Mouse (Mus musculus) MEL (cell line): ENCODE results near the gene Gpbar1. TPM values are rescaled to one million over a fixed set of nuclear protein-coding genes. Genes with fewer than 3 reads are reported as not detected.

Source experiments
- DNase-seq: peaks from one replicate; pipeline ENCODE4 v3.0.0; 2011; ENCODE audit warnings: low read depth, low spot score
- H3K27ac ChIP-seq: 2 replicates; pipeline ENCODE4 v1.5.1; 2012; ENCODE audit warnings: low read depth, mild to moderate bottlenecking, control low read depth, low read length, moderate library complexity; ENCODE audit not compliant: control insufficient read depth
- H3K27me3 ChIP-seq, 2 experiments: fragments of 150-350 bp in 1 of 2; sonication (generic) in 1 of 2; 2 replicates each; pipeline ENCODE4 v1.6.1; 2012; ENCODE audit warnings: low read length in 2 of 2, mild to moderate bottlenecking in 2 of 2, improper control_type of control experiment in 1 of 2, moderate library complexity in 1 of 2; ENCODE audit not compliant: insufficient read depth in 2 of 2, control insufficient read depth in 1 of 2
- H3K36me3 ChIP-seq, 2 experiments: 2 replicates each; pipeline ENCODE4 v1.6.1; 2012 to 2014; ENCODE audit warnings: low read length in 2 of 2, improper control_type of control experiment in 1 of 2, inconsistent platforms in 1 of 2, mild to moderate bottlenecking in 1 of 2; ENCODE audit not compliant: insufficient read depth in 2 of 2, control insufficient read depth in 1 of 2
- H3K4me1 ChIP-seq, 2 experiments: fragments of 150-350 bp in 1 of 2; sonication (generic) in 1 of 2; 2 replicates each; pipeline ENCODE4 v1.6.1; 2012; ENCODE audit warnings: low read length in 2 of 2, improper control_type of control experiment in 1 of 2, mild to moderate bottlenecking in 1 of 2; ENCODE audit not compliant: insufficient read depth in 2 of 2, control insufficient read depth in 1 of 2
- H3K4me3 ChIP-seq, 2 experiments: fragments of 150-350 bp in 1 of 2; sonication (generic) in 1 of 2; 2 replicates each; pipeline ENCODE4 v1.5.1; 2012; ENCODE audit warnings: low read depth in 2 of 2, low read length in 2 of 2, mild to moderate bottlenecking in 2 of 2, moderate library complexity in 2 of 2, control low read depth in 1 of 2, improper control_type of control experiment in 1 of 2; ENCODE audit not compliant: control insufficient read depth in 1 of 2, insufficient read depth in 1 of 2
- H3K79me2 ChIP-seq: 2 replicates; pipeline ENCODE4 v1.6.1; 2012; ENCODE audit warnings: mild to moderate bottlenecking, low read length, moderate library complexity; ENCODE audit not compliant: control insufficient read depth, poor library complexity, insufficient read depth
- H3K9ac ChIP-seq: 2 replicates; pipeline ENCODE4 v1.6.1; 2012; ENCODE audit warnings: low read depth, mild to moderate bottlenecking, control low read depth, low read length, moderate library complexity; ENCODE audit not compliant: control insufficient read depth, poor library complexity, severe bottlenecking
- H3K9me3 ChIP-seq: fragments of 150-350 bp; sonication (generic); replicated peaks from 2 replicates; pipeline ENCODE4 v1.6.1; 2012; ENCODE audit warnings: mild to moderate bottlenecking, low read length, improper control_type of control experiment, moderate library complexity; ENCODE audit not compliant: insufficient read depth
- BHLHE40 ChIP-seq: IDR thresholded peaks from 2 replicates; pipeline ENCODE4 v1.6.1; 2012; ENCODE audit warnings: low read depth, mild to moderate bottlenecking, inconsistent platforms, low read length, improper control_type of control experiment, borderline replicate concordance
- E2F4 ChIP-seq: IDR thresholded peaks from 2 replicates; pipeline ENCODE4 v1.6.1; 2011; ENCODE audit warnings: low read depth, low read length, improper control_type of control experiment, borderline replicate concordance
- ETS1 ChIP-seq: IDR thresholded peaks from 2 replicates; pipeline ENCODE4 v1.6.1; 2012; ENCODE audit warnings: low read depth, mild to moderate bottlenecking, inconsistent platforms, low read length, improper control_type of control experiment, moderate library complexity
- GABPA ChIP-seq: IDR thresholded peaks from 2 replicates; pipeline ENCODE4 v1.6.1; 2012; ENCODE audit warnings: low read depth, mild to moderate bottlenecking, inconsistent platforms, low read length, improper control_type of control experiment, moderate library complexity
- GATA1 ChIP-seq: IDR thresholded peaks from 2 replicates; pipeline ENCODE4 v1.6.1; 2011; ENCODE audit warnings: low read depth, low read length, improper control_type of control experiment
- HCFC1 ChIP-seq: IDR thresholded peaks from 2 replicates; pipeline ENCODE4 v1.6.1; 2012; ENCODE audit warnings: low read depth, mild to moderate bottlenecking, inconsistent platforms, low read length, improper control_type of control experiment, moderate library complexity
- KAT2A ChIP-seq: conservative IDR thresholded peaks from 2 replicates; pipeline ENCODE4 v1.6.1; 2012; ENCODE audit warnings: low read depth, low read length, improper control_type of control experiment, inconsistent platforms
- MAZ ChIP-seq: IDR thresholded peaks from 2 replicates; pipeline ENCODE4 v1.6.1; 2012; ENCODE audit warnings: low read depth, mild to moderate bottlenecking, inconsistent platforms, low read length, improper control_type of control experiment
- MEF2A ChIP-seq: IDR thresholded peaks from 2 replicates; pipeline ENCODE4 v1.6.1; 2014; ENCODE audit warnings: low read depth, mild to moderate bottlenecking, inconsistent platforms, low read length, improper control_type of control experiment; ENCODE audit not compliant: poor library complexity, insufficient replicate concordance, severe bottlenecking; ENCODE audit errors: extremely low read depth
- MYB ChIP-seq: IDR thresholded peaks from 2 replicates; pipeline ENCODE4 v1.6.1; 2011; ENCODE audit warnings: mild to moderate bottlenecking, low read depth, low read length, improper control_type of control experiment
- NELFE ChIP-seq: IDR thresholded peaks from 2 replicates; pipeline ENCODE4 v1.6.1; 2011; ENCODE audit warnings: low read depth, low read length, improper control_type of control experiment
- POLR2A ChIP-seq, 2 experiments: IDR thresholded peaks; 2 replicates each; pipeline ENCODE4 v1.6.1; 2011 to 2012; ENCODE audit warnings: low read length in 2 of 2, mild to moderate bottlenecking in 2 of 2, control low read depth in 1 of 2, improper control_type of control experiment in 1 of 2, low read depth in 1 of 2, moderate library complexity in 1 of 2; ENCODE audit not compliant: control insufficient read depth in 1 of 2, insufficient read depth in 1 of 2, poor library complexity in 1 of 2
- POLR2AphosphoS2 ChIP-seq: IDR thresholded peaks from 2 replicates; pipeline ENCODE4 v1.6.1; 2011; ENCODE audit warnings: low read length, improper control_type of control experiment
- RCOR1 ChIP-seq: IDR thresholded peaks from 2 replicates; pipeline ENCODE4 v1.6.1; 2012; ENCODE audit warnings: low read depth, mild to moderate bottlenecking, inconsistent platforms, low read length, improper control_type of control experiment
- SIN3A ChIP-seq: IDR thresholded peaks from 2 replicates; pipeline ENCODE4 v1.6.1; 2012; ENCODE audit warnings: low read length, improper control_type of control experiment, inconsistent platforms
- SMC3 ChIP-seq: IDR thresholded peaks from 2 replicates; pipeline ENCODE4 v1.6.1; 2011; ENCODE audit warnings: low read depth, low read length, improper control_type of control experiment
- UBTF ChIP-seq: IDR thresholded peaks from 2 replicates; pipeline ENCODE4 v1.6.1; 2012; ENCODE audit warnings: low read depth, mild to moderate bottlenecking, inconsistent platforms, low read length, improper control_type of control experiment, moderate library complexity, borderline replicate concordance; ENCODE audit not compliant: insufficient read depth
- ZKSCAN1 ChIP-seq: IDR thresholded peaks from 2 replicates; pipeline ENCODE4 v1.6.1; 2012; ENCODE audit warnings: low read depth, mild to moderate bottlenecking, inconsistent platforms, low read length, improper control_type of control experiment, moderate library complexity
- ZMIZ1 ChIP-seq: IDR thresholded peaks from 2 replicates; pipeline ENCODE4 v1.6.1; 2012; ENCODE audit warnings: low read depth, mild to moderate bottlenecking, inconsistent platforms, low read length, improper control_type of control experiment, moderate library complexity
- polyA plus RNA-seq, 2 experiments: library from polyadenylated mRNA; stranded (reverse) in 1 of 2; unstranded in 1 of 2; fragments of >175 nt in 1 of 2; fragments of >200 nt in 1 of 2; gene quantifications; 2 replicates each; pipeline versions ENCODE4 v1.2.1 to v1.2.4; 2012; ENCODE audit warnings: low replicate concordance in 2 of 2, low read depth in 1 of 2; ENCODE audit not compliant: insufficient read length in 2 of 2, insufficient read depth in 1 of 2, missing spikeins in 1 of 2
- total RNA-seq: library from RNA; depleted of rRNA; stranded (reverse); fragments of 300-350 nt; gene quantifications from 2 replicates; pipeline ENCODE4 v1.2.3, GENCODE M21; 2012

The Gpbar1 gene
- total and polyA plus RNA-seq, 3 experiments: not detected

DNA sequence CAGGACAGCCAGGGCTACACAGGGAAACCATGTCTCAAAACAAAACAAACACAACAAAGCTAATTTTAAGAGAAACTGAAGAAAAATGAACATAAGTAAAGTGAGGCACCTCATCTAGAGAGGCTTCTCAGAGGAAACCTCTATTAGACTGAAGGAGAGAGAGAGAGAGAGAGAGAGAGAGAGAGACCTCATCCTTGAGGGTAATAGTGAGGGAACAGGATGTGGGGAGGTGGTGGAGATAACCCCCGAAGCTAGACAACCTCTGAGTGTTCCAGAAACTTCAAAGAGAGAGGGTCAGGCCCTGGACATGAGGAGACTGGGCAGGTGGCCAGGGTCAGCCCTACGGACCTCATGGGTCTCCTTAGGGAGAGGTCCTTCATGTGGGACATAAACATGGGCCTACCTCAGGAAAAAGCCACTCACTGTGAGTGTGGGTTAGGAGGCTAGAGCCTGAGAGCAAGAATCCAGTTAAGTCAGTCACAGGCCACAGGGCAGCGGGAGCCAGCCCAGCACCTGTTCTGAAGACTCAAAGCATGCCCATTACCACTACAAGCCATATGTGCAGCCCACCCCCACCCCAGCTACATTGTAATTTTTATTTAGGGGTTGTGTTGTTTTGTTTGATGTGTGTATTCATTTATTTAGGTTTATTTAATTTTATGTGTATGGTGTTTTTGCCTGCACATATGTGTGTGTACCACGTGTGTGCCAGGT is 37.9 kb downstream of the Gpbar1 start:
- Histone ChIP-seq H3K4me3 (no peak overlapping the region), H3K36me3 (no peaks in the 10 kb centered on the region), H3K27ac (no peak overlapping the region), H3K9me3 (no peaks in the 10 kb centered on the region), H3K27me3 (no peaks in the 10 kb centered on the region), H3K9ac (no peak overlapping the region), H3K79me2 (no peaks in the 10 kb centered on the region), H3K4me1 (peaks cover 2 to 3% of the 10 kb centered on the region in 2 experiments; a peak in 1 of 4 replicates)
- no peak for DNase-seq
- TF ChIP-seq MEF2A (no peak), E2F4 (no peak), ZMIZ1 (no peak), KAT2A (no peak), BHLHE40 (no peak), NELFE (no peak), HCFC1 (no peak), UBTF (no peak), RCOR1 (no peak), ZKSCAN1 (no peak)

GRCm38 (mm10) chr1:74318711-74319110 is 40.4 kb downstream of the Gpbar1 start:
- TF ChIP-seq SIN3A (no peak), GATA1 (no peak), NELFE (no peak)

DNA sequence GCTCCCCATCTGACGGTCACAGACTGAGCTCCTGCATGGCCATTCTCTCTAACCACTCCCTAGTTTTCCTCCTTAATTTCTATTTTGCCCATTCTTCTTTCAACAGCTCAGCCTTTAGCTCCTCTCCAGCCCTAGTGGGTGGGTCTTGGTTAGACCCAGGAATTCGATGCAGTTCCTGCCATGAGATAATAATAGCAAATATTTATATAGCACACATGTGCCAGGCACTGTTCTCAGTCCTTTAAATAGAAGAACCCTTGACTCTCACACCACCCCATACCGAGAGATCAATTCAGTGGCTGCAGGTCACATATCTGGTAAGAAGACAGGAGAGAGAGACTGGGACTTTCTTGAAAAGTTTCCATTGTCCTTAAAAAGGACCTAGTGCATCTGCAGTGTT is 43.0 kb downstream of the Gpbar1 start:
- no peaks in the 10 kb centered on the region for H3K4me1 ChIP-seq
- H3K9ac ChIP-seq: no peak overlapping the region
- no peak for DNase-seq

More at GRCm38 (mm10) chr1:74318711-74319110, 40.4 kb downstream of the Gpbar1 start:
- Histone ChIP-seq H3K36me3 (no peaks in the 10 kb centered on the region), H3K27ac (no peak overlapping the region), H3K4me3 (no peak overlapping the region), H3K27me3 (no peaks in the 10 kb centered on the region), H3K9ac (no peak overlapping the region), H3K79me2 (no peaks in the 10 kb centered on the region), H3K9me3 (no peaks in the 10 kb centered on the region), H3K4me1 (peaks cover 0 to 1% of the 10 kb centered on the region in 2 experiments; a peak in 1 of 4 replicates)
- DNase-seq: no peak

More for the DNA sequence above, 43.0 kb downstream of the Gpbar1 start:
- Histone ChIP-seq H3K27ac (no peak overlapping the region), H3K9me3 (no peaks in the 10 kb centered on the region), H3K4me3 (no peak overlapping the region), H3K36me3 (no peaks in the 10 kb centered on the region), H3K27me3 (no peaks in the 10 kb centered on the region), H3K79me2 (no peaks in the 10 kb centered on the region)
- TF ChIP-seq ZKSCAN1: no peak
- no peak for TF ChIP-seq SMC3
- TF ChIP-seq ETS1: no peak
- TF ChIP-seq POLR2AphosphoS2: no peak
- no peak for TF ChIP-seq SIN3A
- TF ChIP-seq RCOR1: no peak
- TF ChIP-seq MAZ: no peak
- no peak for TF ChIP-seq GABPA
- TF ChIP-seq BHLHE40: no peak
- no peak for TF ChIP-seq KAT2A
- TF ChIP-seq POLR2A (IDR thresholded peaks at IDR 0.05; ENCODE audit: control insufficient read depth in 1 of 2, insufficient read depth in 1 of 2, low read depth in 1 of 2, low read length in 2 of 2, poor library complexity in 1 of 2): no peak
- no peak for TF ChIP-seq MYB
- TF ChIP-seq HCFC1: no peak
